Mouse (Mus musculus): ENCODE measurements around the gene Cog4.

DNA sequence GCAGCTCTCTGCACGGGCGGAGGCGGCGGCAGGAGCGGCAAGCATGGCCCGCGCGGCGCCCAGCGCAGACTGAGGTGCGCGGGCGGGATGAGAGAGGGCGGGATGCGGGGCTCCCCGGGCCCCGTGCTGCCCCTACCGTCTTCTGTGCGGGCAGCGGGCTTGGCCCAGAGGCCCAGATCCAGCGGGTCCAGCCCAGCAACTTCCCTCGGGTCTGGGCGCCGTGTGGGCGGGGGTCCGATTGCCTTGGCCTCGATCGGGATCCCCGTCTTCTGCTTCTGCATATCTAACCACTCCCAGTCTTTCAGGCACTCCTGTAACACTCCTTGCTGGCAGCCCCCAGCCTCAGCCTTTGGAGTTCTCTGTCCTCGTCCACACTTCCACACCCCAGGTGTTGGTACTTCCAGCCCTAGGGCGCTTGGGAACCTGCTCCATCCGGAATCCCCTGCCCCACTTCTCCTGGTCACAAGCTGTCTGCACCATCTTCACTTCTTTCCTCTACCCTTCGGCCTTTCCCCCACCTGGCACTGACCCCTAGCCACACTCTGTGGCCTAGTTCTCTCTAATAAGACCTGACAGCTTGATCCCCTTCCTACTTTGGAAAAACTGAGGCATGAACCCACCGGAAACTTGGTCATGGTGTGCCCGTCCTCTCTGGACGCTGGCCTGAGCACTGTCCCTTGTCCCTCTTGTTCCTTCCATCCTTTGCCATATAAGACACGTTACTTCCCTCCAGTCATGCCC, 73.8 kb downstream of the Cog4 start:
- TF ChIP-seq CTCF (IDR thresholded peaks at IDR 0.05; ENCODE audit: low read depth) (no peak), EP300 (IDR thresholded peaks at IDR 0.05; ENCODE audit: low read depth) (no peak)

Data from heart, postnatal 0 days (tissue).